Mouse (Mus musculus): ENCODE data around the gene Fancc. TPM values are rescaled to one million over a fixed set of nuclear protein-coding genes. Genes with fewer than 3 reads are reported as not detected.
"Not testable (repeated sequence)": the region's sequence is repeated elsewhere in the genome, so short reads cannot be mapped to it uniquely, and the experiment has no call there.

The Fancc gene
- polyA plus RNA-seq, 1 experiment from 2014 or later: 16.1 TPM

DNA sequence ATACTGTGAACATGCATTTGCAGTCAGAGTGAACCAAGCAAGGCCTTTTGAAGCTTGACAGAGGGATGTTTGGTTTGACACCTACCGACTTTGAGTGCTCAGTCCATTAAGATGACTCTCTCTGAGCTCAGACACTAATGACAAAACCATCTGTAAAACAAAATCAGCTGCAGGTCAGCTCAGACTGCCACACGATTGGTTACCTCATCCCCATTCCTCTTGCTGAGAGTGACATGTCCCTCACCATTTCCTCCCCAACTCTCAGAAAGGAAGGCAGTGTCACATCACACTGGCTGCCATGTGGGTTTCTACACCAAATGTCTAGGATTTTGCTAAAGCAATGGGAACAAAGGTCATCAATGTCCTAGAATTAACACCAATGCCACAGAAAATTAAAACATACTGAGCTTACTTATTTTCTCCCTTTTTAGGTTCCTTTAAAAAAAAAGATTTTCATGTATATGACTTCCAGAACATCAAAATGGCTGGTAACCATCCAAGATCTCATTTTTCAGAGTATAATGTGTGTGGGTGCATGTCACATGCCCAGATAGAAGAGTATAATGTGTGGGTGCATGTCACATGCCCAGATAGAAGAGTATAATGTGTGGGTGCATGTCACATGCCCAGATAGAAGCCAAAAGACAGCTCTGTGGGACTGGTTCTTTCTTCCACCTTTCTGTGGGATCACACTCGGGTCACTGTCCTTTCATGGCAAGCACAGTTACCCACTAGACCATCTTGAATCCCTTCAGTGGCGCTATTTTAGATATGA lies 136.8 kb downstream of the Fancc start:
- Histone ChIP-seq H3K27me3 (replicated peaks) (no peaks in the 10 kb centered on the region), H3K36me3 (replicated peaks) (no peaks in the 10 kb centered on the region), H3K9ac (no peak overlapping the region), H3K4me3 (no peak overlapping the region), H3K27ac (no peak overlapping the region), H3K4me2 (no peak overlapping the region), H3K9me3 (no peaks in the 10 kb centered on the region), H3K4me1 (no peaks in the 10 kb centered on the region)
- ATAC-seq (replicated peaks): no peak
- 86% methylated on average over 4 of the region's 4 CpGs for WGBS

- Histone ChIP-seq H3K9ac (no peak overlapping the region), H3K36me3 (replicated peaks) (no peaks in the 10 kb centered on the region), H3K27ac (no peak overlapping the region), H3K4me1 (no peaks in the 10 kb centered on the region), H3K4me3 (no peak overlapping the region), H3K9me3 (no peaks in the 10 kb centered on the region), H3K4me2 (no peak overlapping the region), H3K27me3 (replicated peaks) (no peaks in the 10 kb centered on the region)
- 95% methylated on average over 4 of the region's 4 CpGs for WGBS
- ATAC-seq (replicated peaks): no peak
Observed at GRCm38 (mm10) chr13:63359393-63359792, 137.7 kb downstream of the Fancc start.

DNA sequence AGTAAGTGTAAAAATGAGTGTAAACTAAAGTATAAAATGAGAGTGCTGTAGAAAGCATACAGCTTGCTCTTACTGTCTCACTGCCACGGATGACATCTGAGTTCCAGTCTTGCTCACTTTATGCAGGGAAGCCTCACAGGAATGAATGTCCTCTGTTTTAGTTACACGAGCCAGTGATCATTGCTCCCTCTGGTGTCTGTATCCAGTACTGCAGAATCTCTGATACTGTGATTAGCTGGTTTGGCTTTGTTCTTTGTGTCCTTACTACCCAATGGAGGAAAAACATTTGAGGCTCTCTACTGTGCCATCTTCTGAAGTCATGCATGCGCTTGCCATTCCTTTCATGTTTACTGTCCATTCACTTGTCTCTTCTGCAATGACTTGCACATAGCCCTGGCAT lies 140.5 kb downstream of the Fancc start:
- Histone ChIP-seq H3K27ac (no peak overlapping the region), H3K4me3 (no peak overlapping the region), H3K9ac (no peak overlapping the region), H3K4me1 (no peaks in the 10 kb centered on the region), H3K36me3 (replicated peaks) (no peaks in the 10 kb centered on the region), H3K27me3 (replicated peaks) (no peaks in the 10 kb centered on the region), H3K9me3 (no peaks in the 10 kb centered on the region), H3K4me2 (no peak overlapping the region)
- WGBS: 33% methylated on average over 3 of the region's 3 CpGs
- ATAC-seq (replicated peaks): 0 out of 2 replicates have a peak, but pooled peaks have one; percentile 24

- Histone ChIP-seq H3K9me3 (no peaks in the 10 kb centered on the region), H3K9ac (no peak overlapping the region), H3K4me3 (no peak overlapping the region), H3K27me3 (replicated peaks) (no peaks in the 10 kb centered on the region), H3K4me2 (no peak overlapping the region), H3K4me1 (no peaks in the 10 kb centered on the region), H3K36me3 (replicated peaks) (no peaks in the 10 kb centered on the region), H3K27ac (no peak overlapping the region)
- WGBS: 93% methylated on average over 4 of the region's 4 CpGs
- no peak for ATAC-seq (replicated peaks)
Observed at GRCm38 (mm10) chr13:63356101-63356500, 141.0 kb downstream of the Fancc start.

DNA sequence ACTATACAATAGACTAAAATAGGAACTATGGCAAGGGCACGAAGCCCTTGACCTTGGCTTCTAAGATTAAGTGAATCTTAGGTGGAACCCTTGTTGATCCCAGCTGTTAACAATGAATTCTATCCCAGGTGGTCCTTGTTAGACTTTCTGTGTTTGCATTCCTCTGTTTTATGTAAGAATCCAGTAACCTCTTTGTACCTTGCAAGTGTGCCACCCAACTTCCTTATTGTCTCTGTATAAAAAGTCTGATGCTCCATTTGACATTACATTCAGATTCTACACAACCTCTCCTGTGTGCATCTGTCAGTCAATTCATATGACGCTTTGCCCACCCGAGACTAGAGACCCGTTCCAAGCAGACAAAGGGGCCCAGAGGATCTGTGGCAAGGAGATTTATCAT lies 143.8 kb downstream of the Fancc start:
- H3K4me1 ChIP-seq; H3K9ac ChIP-seq; H3K27me3 ChIP-seq (replicated peaks); H3K4me2 ChIP-seq; H3K4me3 ChIP-seq; H3K36me3 ChIP-seq (replicated peaks); H3K9me3 ChIP-seq; H3K27ac ChIP-seq; ATAC-seq (replicated peaks): not testable (repeated sequence)
- WGBS: 81% methylated on average over 4 of the region's 4 CpGs

GRCm38 (mm10) chr13:63350076-63350475 lies 147.0 kb downstream of the Fancc start:
- Histone ChIP-seq H3K4me1 (no peaks in the 10 kb centered on the region), H3K27me3 (replicated peaks) (no peaks in the 10 kb centered on the region), H3K9ac (no peak overlapping the region), H3K9me3 (no peaks in the 10 kb centered on the region), H3K36me3 (replicated peaks) (no peaks in the 10 kb centered on the region), H3K4me2 (no peak overlapping the region), H3K4me3 (no peak overlapping the region), H3K27ac (no peak overlapping the region)
- WGBS: 93% methylated on average over 4 of the region's 4 CpGs
- no peak for ATAC-seq (replicated peaks)

DNA sequence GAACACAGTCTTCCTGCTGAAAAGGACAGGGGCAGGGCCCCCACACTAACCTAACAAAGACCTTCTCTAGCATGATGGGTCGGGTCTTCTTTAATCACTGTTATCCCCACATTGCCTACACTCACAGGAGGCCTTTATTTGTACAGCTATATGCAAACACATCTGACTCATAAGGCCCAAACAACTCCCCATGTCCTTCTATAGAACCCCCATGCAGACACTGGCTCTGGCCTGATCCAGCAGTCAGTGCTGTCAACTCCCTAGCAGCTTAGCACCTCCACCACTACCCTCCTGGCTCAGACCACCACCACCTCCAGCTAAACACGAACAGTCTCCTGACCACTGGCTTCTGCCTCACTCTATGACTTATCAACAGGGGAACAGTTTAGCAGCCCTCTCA lies 149.4 kb downstream of the Fancc start:
- Histone ChIP-seq H3K27me3 (replicated peaks) (no peaks in the 10 kb centered on the region), H3K9me3 (no peaks in the 10 kb centered on the region), H3K4me3 (no peak overlapping the region), H3K27ac (no peak overlapping the region), H3K4me1 (no peaks in the 10 kb centered on the region), H3K4me2 (no peak overlapping the region), H3K36me3 (replicated peaks) (no peaks in the 10 kb centered on the region), H3K9ac (no peak overlapping the region)
- WGBS: 92% methylated on average over 2 of the region's 2 CpGs
- no peak for ATAC-seq (replicated peaks)

DNA sequence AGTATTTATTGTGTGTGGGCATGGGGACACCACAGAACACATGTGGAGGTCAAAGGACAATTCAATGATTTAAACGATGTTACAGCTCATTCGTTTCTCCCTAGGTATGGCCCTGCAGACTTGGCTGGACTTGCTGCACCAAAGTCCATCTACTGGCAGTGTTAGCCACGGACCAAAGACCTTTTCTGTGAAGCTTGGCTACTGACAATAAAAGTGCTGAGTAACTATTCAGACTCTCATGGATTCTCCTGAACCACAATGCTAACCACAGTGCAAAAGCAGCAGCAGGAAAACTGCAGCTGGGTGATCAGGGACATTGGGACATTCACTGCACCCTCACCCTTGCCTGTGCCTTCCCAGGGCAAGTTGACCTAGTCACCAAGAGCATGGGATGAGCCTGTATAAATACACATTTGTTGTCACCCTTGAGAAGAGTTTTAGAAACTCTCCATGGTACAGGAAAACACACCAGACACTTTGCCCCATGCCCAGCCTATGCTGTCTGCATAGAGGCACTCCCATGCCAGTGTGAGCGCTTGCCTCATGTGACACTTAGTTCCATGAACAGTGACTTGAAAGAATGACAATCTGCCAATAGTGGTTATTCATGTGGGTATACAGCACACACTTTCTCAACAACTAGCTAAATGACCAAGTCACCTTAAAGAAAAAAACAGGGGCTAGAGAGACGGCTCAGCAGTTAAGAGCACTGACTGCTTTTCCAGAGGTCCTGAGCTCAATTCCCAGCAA lies 151.4 kb downstream of the Fancc start:
- Histone ChIP-seq H3K27ac (no peak overlapping the region), H3K9ac (no peak overlapping the region), H3K36me3 (replicated peaks) (no peaks in the 10 kb centered on the region), H3K4me2 (no peak overlapping the region), H3K4me1 (no peaks in the 10 kb centered on the region), H3K9me3 (no peaks in the 10 kb centered on the region), H3K4me3 (no peak overlapping the region), H3K27me3 (replicated peaks) (no peaks in the 10 kb centered on the region)
- no peak for ATAC-seq (replicated peaks)
- 80% methylated on average over 5 of the region's 5 CpGs for WGBS

- H3K4me2 ChIP-seq: no peak overlapping the region
- no peaks in the 10 kb centered on the region for H3K9me3 ChIP-seq
- no peak for ATAC-seq (replicated peaks)
- WGBS: 98% methylated on average over 3 of the region's 3 CpGs
- no peaks in the 10 kb centered on the region for H3K27me3 ChIP-seq (replicated peaks)
- no peaks in the 10 kb centered on the region for H3K4me1 ChIP-seq
- no peak overlapping the region for H3K4me3 ChIP-seq
- H3K36me3 ChIP-seq (replicated peaks): no peaks in the 10 kb centered on the region
- no peak overlapping the region for H3K9ac ChIP-seq
- no peak overlapping the region for H3K27ac ChIP-seq
Observed at GRCm38 (mm10) chr13:63344481-63344880, 152.6 kb downstream of the Fancc start.

GRCm38 (mm10) chr13:63342781-63343180 lies 154.3 kb downstream of the Fancc start:
- Histone ChIP-seq H3K36me3 (replicated peaks) (no peaks in the 10 kb centered on the region), H3K27ac (no peak overlapping the region), H3K27me3 (replicated peaks) (no peaks in the 10 kb centered on the region), H3K4me3 (no peak overlapping the region), H3K9ac (no peak overlapping the region), H3K4me2 (no peak overlapping the region), H3K9me3 (no peaks in the 10 kb centered on the region), H3K4me1 (no peaks in the 10 kb centered on the region)
- WGBS: 86% methylated on average over 2 of the region's 2 CpGs
- no peak for ATAC-seq (replicated peaks)

DNA sequence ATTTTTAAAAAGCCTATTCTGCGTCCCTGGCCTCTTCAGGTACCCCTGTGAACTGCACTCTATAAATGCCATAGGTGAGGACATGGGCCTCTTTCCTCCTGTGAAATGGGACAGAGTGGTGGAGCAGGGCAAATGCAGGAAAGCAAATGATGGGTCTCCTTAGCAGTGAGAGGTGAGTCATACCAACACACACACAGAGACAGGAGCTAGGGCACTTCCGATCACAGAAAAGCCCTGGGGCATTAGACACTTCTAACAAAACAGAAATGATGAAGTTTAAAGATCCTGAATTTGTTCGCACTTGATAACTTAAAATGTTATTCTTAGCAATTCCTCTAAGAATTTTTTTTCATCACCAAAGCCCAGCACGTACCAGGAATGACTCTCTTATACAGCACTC lies 157.1 kb downstream of the Fancc start:
- no peak overlapping the region for H3K4me3 ChIP-seq
- H3K9me3 ChIP-seq: no peaks in the 10 kb centered on the region
- no peak overlapping the region for H3K9ac ChIP-seq
- H3K27ac ChIP-seq: no peak overlapping the region
- peaks cover 8% of the 10 kb centered on the region; the same call in 1 of the 2 replicates for H3K4me1 ChIP-seq
- H3K36me3 ChIP-seq (replicated peaks): no peaks in the 10 kb centered on the region
- no peaks in the 10 kb centered on the region for H3K27me3 ChIP-seq (replicated peaks)
- no peak overlapping the region for H3K4me2 ChIP-seq
- no peak for ATAC-seq (replicated peaks)
- 92% methylated on average over 4 of the region's 4 CpGs for WGBS

GRCm38 (mm10) chr13:63337239-63337960 lies 159.7 kb downstream of the Fancc start:
- Histone ChIP-seq H3K4me1 (peaks cover 8% of the 10 kb centered on the region; the same call in 1 of the 2 replicates), H3K4me2 (no peak overlapping the region), H3K9ac (no peak overlapping the region), H3K27me3 (replicated peaks) (no peaks in the 10 kb centered on the region), H3K36me3 (replicated peaks) (no peaks in the 10 kb centered on the region), H3K27ac (no peak overlapping the region), H3K9me3 (no peaks in the 10 kb centered on the region), H3K4me3 (no peak overlapping the region)
- WGBS: 42% methylated on average over 8 of the region's 8 CpGs
- ATAC-seq (replicated peaks): peak; percentile 51
